Mouse (Mus musculus) forebrain, embryonic 13.5 days (tissue): ENCODE measurements around the gene Mrpl9. TPM values are rescaled to one million over a fixed set of nuclear protein-coding genes. Genes with fewer than 3 reads are reported as not detected.

Experiments
- ATAC-seq: fragments of 200-750 bp; cut with Nextera tagmentation; 2 replicates; pipeline ENCODE4 v1.8.0; 2017
- H3K27ac ChIP-seq: fragments of 300-500 bp; sonication (generic); 2 replicates; pipeline ENCODE4 v1.5.1; 2015; ENCODE audit warnings: inconsistent platforms, mild to moderate bottlenecking, moderate library complexity
- H3K27me3 ChIP-seq: fragments of 300-500 bp; sonication (generic); 2 replicates; pipeline ENCODE4 v1.6.1; 2015; ENCODE audit warnings: mild to moderate bottlenecking, inconsistent platforms
- H3K36me3 ChIP-seq: fragments of 300-500 bp; sonication (generic); 2 replicates; pipeline ENCODE4 v1.6.1; 2015; ENCODE audit warnings: mild to moderate bottlenecking, inconsistent platforms; ENCODE audit not compliant: poor library complexity, severe bottlenecking
- H3K4me1 ChIP-seq: fragments of 300-500 bp; sonication (generic); 2 replicates; pipeline ENCODE4 v1.6.1; 2015; ENCODE audit warnings: inconsistent platforms
- H3K4me2 ChIP-seq: fragments of 300-500 bp; sonication (generic); 2 replicates; pipeline ENCODE4 v1.6.1; 2015; ENCODE audit warnings: inconsistent platforms, mild to moderate bottlenecking, moderate library complexity
- H3K4me3 ChIP-seq: fragments of 300-500 bp; sonication (generic); 2 replicates; pipeline ENCODE4 v1.5.1; 2015; ENCODE audit warnings: mild to moderate bottlenecking, inconsistent platforms
- H3K9ac ChIP-seq: fragments of 300-500 bp; sonication (generic); 2 replicates; pipeline ENCODE4 v1.6.1; 2015; ENCODE audit warnings: mild to moderate bottlenecking, inconsistent platforms
- H3K9me3 ChIP-seq: fragments of 300-500 bp; sonication (generic); replicated peaks from 2 replicates; pipeline ENCODE4 v1.6.1; 2016; ENCODE audit warnings: inconsistent platforms
- WGBS: fragments of 180-500 bp; shearing (Covaris S2); methylation state at CpG from one replicate; pipeline ENCODE4 v1.1.7; 2015; 5-methylcytosine and 5-hydroxymethylcytosine counted together
- polyA plus RNA-seq: library from polyadenylated mRNA; unstranded; fragments of >200 nt; fragmentation: Nextera tagmentation; extraction: Ambion mirVana; gene quantifications from 2 replicates; pipeline ENCODE4 v1.2.1, GENCODE M21; 2015

Gene Mrpl9
- polyA plus RNA-seq, 1 experiment from 2014 or later = 62.8 TPM

- ATAC-seq = peak; percentile 71
- Histone ChIP-seq H3K4me1 (peaks cover 39% of the 10 kb centered on the region), H3K9me3 (no peaks in the 10 kb centered on the region), H3K4me2 (peak overlapping the region; percentile 55), H3K36me3 (no peaks in the 10 kb centered on the region), H3K27me3 (peaks cover 4% of the 10 kb centered on the region; the same call in 1 of the 2 replicates), H3K27ac (0 out of 2 replicates have a peak overlapping the region, but pooled peaks have one; percentile 17), H3K4me3 (peak overlapping the region; percentile 21), H3K9ac (0 out of 2 replicates have a peak overlapping the region, but pooled peaks have one; percentile 6)
- WGBS = 11% methylated on average over 28 of the region's 28 CpGs
Measured at GRCm38 (mm10) chr3:94472447-94473114, 29.5 kb downstream of the Mrpl9 start.

GRCm38 (mm10) chr3:94473115-94473505, 30.0 kb downstream of the Mrpl9 start:
- ATAC-seq = no peak
- Histone ChIP-seq H3K9me3 (no peaks in the 10 kb centered on the region), H3K4me1 (peaks cover 41% of the 10 kb centered on the region), H3K27me3 (peaks cover 3% of the 10 kb centered on the region; the same call in 1 of the 2 replicates), H3K4me3 (no peak overlapping the region), H3K9ac (0 out of 2 replicates have a peak overlapping the region, but pooled peaks have one; percentile 3), H3K4me2 (peak overlapping the region; percentile 55), H3K36me3 (no peaks in the 10 kb centered on the region), H3K27ac (peak overlapping the region; percentile 17; the same call in 1 of the 2 replicates)
- 46% methylated on average over 10 of the region's 10 CpGs for WGBS

GRCm38 (mm10) chr3:94473567-94474232, 30.6 kb downstream of the Mrpl9 start:
- H3K9me3 ChIP-seq = no peaks in the 10 kb centered on the region
- H3K27me3 ChIP-seq = no peaks in the 10 kb centered on the region
- no peak overlapping the region for H3K4me2 ChIP-seq
- H3K27ac ChIP-seq = no peak overlapping the region; the same call in 1 of the 2 replicates
- ATAC-seq = no peak
- no peaks in the 10 kb centered on the region for H3K36me3 ChIP-seq
- H3K4me1 ChIP-seq = peaks cover 44% of the 10 kb centered on the region
- 73% methylated on average over 5 of the region's 5 CpGs for WGBS
- H3K4me3 ChIP-seq = no peak overlapping the region
- H3K9ac ChIP-seq = 0 out of 2 replicates have a peak overlapping the region, but pooled peaks have one; percentile 18

GRCm38 (mm10) chr3:94476301-94477035, 33.4 kb downstream of the Mrpl9 start:
- H3K36me3 ChIP-seq = peaks cover 11% of the 10 kb centered on the region; the same call in 1 of the 2 replicates
- H3K4me1 ChIP-seq = peaks cover 68% of the 10 kb centered on the region
- no peak overlapping the region for H3K4me3 ChIP-seq
- no peaks in the 10 kb centered on the region for H3K9me3 ChIP-seq
- WGBS = 62% methylated on average over 8 of the region's 8 CpGs
- H3K9ac ChIP-seq = no peak overlapping the region
- no peaks in the 10 kb centered on the region for H3K27me3 ChIP-seq
- ATAC-seq = no peak
- H3K4me2 ChIP-seq = no peak overlapping the region
- 0 out of 2 replicates have a peak overlapping the region, but pooled peaks have one; percentile 20 for H3K27ac ChIP-seq

- peak overlapping the region; percentile 92 for H3K9ac ChIP-seq
- no peaks in the 10 kb centered on the region for H3K9me3 ChIP-seq
- 16% methylated on average over 4 of the region's 4 CpGs for WGBS
- peak overlapping the region; percentile 88 for H3K27ac ChIP-seq
- H3K27me3 ChIP-seq = no peaks in the 10 kb centered on the region
- H3K4me2 ChIP-seq = peak overlapping the region; percentile 79
- H3K36me3 ChIP-seq = peaks cover 20% of the 10 kb centered on the region; the same call in 1 of the 2 replicates
- ATAC-seq = peak; percentile 9
- H3K4me3 ChIP-seq = peak overlapping the region; percentile 69
- peaks cover 73% of the 10 kb centered on the region for H3K4me1 ChIP-seq
Measured at GRCm38 (mm10) chr3:94477444-94477843, 34.3 kb downstream of the Mrpl9 start.

GRCm38 (mm10) chr3:94477981-94478422, 34.9 kb downstream of the Mrpl9 start, which contains the start of gene Celf3:
Gene Celf3 (plus strand): TSS chr3:94478295.
- ATAC-seq = peak; percentile 95
- Histone ChIP-seq H3K4me2 (peak within 1 kb of the TSS; percentile 79), H3K27ac (peak within 1 kb of the TSS; percentile 88), H3K9ac (peak within 1 kb of the TSS; percentile 92), H3K36me3 (peaks cover 25% of the 10 kb centered on the region; the same call in 1 of the 2 replicates), H3K9me3 (no peaks in the 10 kb centered on the region), H3K4me3 (peak within 1 kb of the TSS; percentile 69), H3K4me1 (peaks cover 73% of the 10 kb centered on the region), H3K27me3 (no peaks in the 10 kb centered on the region)
- WGBS = under 1% methylated on average over 13 of the region's 14 CpGs

- ATAC-seq = peak; percentile 6
- Histone ChIP-seq H3K27ac (peak overlapping the region; percentile 88), H3K9ac (peak overlapping the region; percentile 92), H3K27me3 (no peaks in the 10 kb centered on the region), H3K4me2 (peak overlapping the region; percentile 79), H3K36me3 (peaks cover 26% of the 10 kb centered on the region; the same call in 1 of the 2 replicates), H3K4me1 (peaks cover 73% of the 10 kb centered on the region), H3K9me3 (no peaks in the 10 kb centered on the region), H3K4me3 (peak overlapping the region; percentile 69)
- WGBS = 5% methylated on average over 9 of the region's 9 CpGs
Measured at GRCm38 (mm10) chr3:94478591-94479169, 35.6 kb downstream of the Mrpl9 start.

- ATAC-seq = no peak
- peaks cover 26% of the 10 kb centered on the region; the same call in 1 of the 2 replicates for H3K36me3 ChIP-seq
- H3K4me3 ChIP-seq = peak overlapping the region; percentile 69
- H3K4me2 ChIP-seq = peak overlapping the region; percentile 79
- H3K27me3 ChIP-seq = no peaks in the 10 kb centered on the region
- peaks cover 80% of the 10 kb centered on the region for H3K4me1 ChIP-seq
- H3K9me3 ChIP-seq = no peaks in the 10 kb centered on the region
- 18% methylated on average over 11 of the region's 11 CpGs for WGBS
- peak overlapping the region; percentile 88 for H3K27ac ChIP-seq
- H3K9ac ChIP-seq = peak overlapping the region; percentile 92
Measured at GRCm38 (mm10) chr3:94479564-94479963, 36.4 kb downstream of the Mrpl9 start.

GRCm38 (mm10) chr3:94480291-94480884, 37.3 kb downstream of the Mrpl9 start, which contains the start of gene Riiad1:
Gene Riiad1 (minus strand): TSS chr3:94480341.
- H3K36me3 ChIP-seq = peaks cover 29% of the 10 kb centered on the region
- peaks cover 88% of the 10 kb centered on the region for H3K4me1 ChIP-seq
- H3K9me3 ChIP-seq = no peaks in the 10 kb centered on the region
- WGBS = 16% methylated on average over 16 of the region's 16 CpGs
- ATAC-seq = no peak
- peak within 1 kb of the TSS; percentile 92 for H3K9ac ChIP-seq
- peak within 1 kb of the TSS; percentile 79 for H3K4me2 ChIP-seq
- H3K4me3 ChIP-seq = peak within 1 kb of the TSS; percentile 69
- no peaks in the 10 kb centered on the region for H3K27me3 ChIP-seq
- peak within 1 kb of the TSS; percentile 88 for H3K27ac ChIP-seq

GRCm38 (mm10) chr3:94481429-94481828, 38.3 kb downstream of the Mrpl9 start:
- Histone ChIP-seq H3K27ac (no peak overlapping the region), H3K36me3 (peaks cover 38% of the 10 kb centered on the region), H3K27me3 (no peaks in the 10 kb centered on the region), H3K4me1 (peaks cover 92% of the 10 kb centered on the region), H3K4me2 (peak overlapping the region; percentile 79), H3K4me3 (no peak overlapping the region), H3K9me3 (no peaks in the 10 kb centered on the region), H3K9ac (no peak overlapping the region)
- WGBS = 57% methylated on average over 4 of the region's 4 CpGs
- no peak for ATAC-seq
